Mouse (Mus musculus) kidney, adult 2 months (tissue): Measurements from ENCODE around the gene Slc35g2.

Experiments used
- CTCF ChIP-seq: fragments of 200-500 bp; conservative IDR thresholded peaks from 2 replicates; pipeline ENCODE4 v1.5.1; 2011; ENCODE audit warnings: low read depth, mild to moderate bottlenecking, control low read depth, low read length, moderate library complexity, mixed read lengths; ENCODE audit not compliant: insufficient read depth, insufficient read length
- POLR2A ChIP-seq: fragments of 200-500 bp; IDR thresholded peaks from one replicate; pipeline ENCODE4 v1.6.1; 2011; ENCODE audit warnings: low read depth, low read length, control low read depth

- TF ChIP-seq POLR2A (no peak), CTCF (no peak)
Observed at GRCm38 (mm10) chr9:100581543-100582492, 10.9 kb upstream of the Slc35g2 start.
